Mouse (Mus musculus): ENCODE data around the gene Ip6k2. TPM values are rescaled to one million over a fixed set of nuclear protein-coding genes. Genes with fewer than 3 reads are reported as not detected.

The Ip6k2 gene
- not detected in 2 replicates for polyA plus RNA-seq (2012; ENCODE audit: insufficient read depth, insufficient read length, low replicate concordance, missing spikeins)

GRCm38 (mm10) chr9:108783548-108784463 is at the start of gene Ip6k2:
Gene Ip6k2, plus strand, starts transcription at chr9:108783796.
- TF ChIP-seq POLR2A (IDR thresholded peaks at IDR 0.05; ENCODE audit: insufficient read depth, low read depth, low read length) (peak; percentile 74), CTCF (IDR thresholded peaks at IDR 0.05; ENCODE audit: insufficient read depth, low read depth, low read length) (no peak; the same call in 1 of the 2 replicates)
- H3K4me3 ChIP-seq (ENCODE audit: insufficient read depth, low read depth, low read length): peak within 1 kb of the TSS; percentile 100
- peaks cover 14% of the 10 kb centered on the region for H3K4me1 ChIP-seq (ENCODE audit: control insufficient read depth, insufficient read depth, low read length)
- under 1% methylated on average over 56 of the region's 56 CpGs for WGBS
- H3K27ac ChIP-seq (ENCODE audit: insufficient read depth, low read depth, low read length): peak within 1 kb of the TSS; percentile 98

- no peak overlapping the region for H3K27ac ChIP-seq (ENCODE audit: insufficient read depth, low read depth, low read length)
- TF ChIP-seq CTCF (IDR thresholded peaks at IDR 0.05; ENCODE audit: insufficient read depth, low read depth, low read length): no peak
- no peak for TF ChIP-seq POLR2A (IDR thresholded peaks at IDR 0.05; ENCODE audit: insufficient read depth, low read depth, low read length)
- H3K4me1 ChIP-seq (ENCODE audit: control insufficient read depth, insufficient read depth, low read length): no peaks in the 10 kb centered on the region
- no peak overlapping the region for H3K4me3 ChIP-seq (ENCODE audit: insufficient read depth, low read depth, low read length)
These were observed 49.0 kb upstream of the Ip6k2 start for GRCm38 (mm10) chr9:108734626-108735025.

GRCm38 (mm10) chr9:108739239-108739638 is 44.4 kb upstream of the Ip6k2 start:
- no peaks in the 10 kb centered on the region for H3K4me1 ChIP-seq (ENCODE audit: control insufficient read depth, insufficient read depth, low read length)
- WGBS: 34% methylated on average over 3 of the region's 3 CpGs
- H3K4me3 ChIP-seq (ENCODE audit: insufficient read depth, low read depth, low read length): no peak overlapping the region
- H3K27ac ChIP-seq (ENCODE audit: insufficient read depth, low read depth, low read length): no peak overlapping the region
- TF ChIP-seq POLR2A (IDR thresholded peaks at IDR 0.05; ENCODE audit: insufficient read depth, low read depth, low read length): no peak

- TF ChIP-seq CTCF (IDR thresholded peaks at IDR 0.05; ENCODE audit: insufficient read depth, low read depth, low read length): no peak
- TF ChIP-seq POLR2A (IDR thresholded peaks at IDR 0.05; ENCODE audit: insufficient read depth, low read depth, low read length): no peak
- H3K4me1 ChIP-seq (ENCODE audit: control insufficient read depth, insufficient read depth, low read length): no peaks in the 10 kb centered on the region
- 89% methylated on average over 1 of the region's 1 CpGs for WGBS
- no peak overlapping the region for H3K27ac ChIP-seq (ENCODE audit: insufficient read depth, low read depth, low read length)
- no peak overlapping the region for H3K4me3 ChIP-seq (ENCODE audit: insufficient read depth, low read depth, low read length)
These were observed 43.5 kb upstream of the Ip6k2 start for GRCm38 (mm10) chr9:108740062-108740461.

- no peak overlapping the region for H3K27ac ChIP-seq (ENCODE audit: insufficient read depth, low read depth, low read length)
- 89% methylated on average over 9 of the region's 9 CpGs for WGBS
- TF ChIP-seq POLR2A (IDR thresholded peaks at IDR 0.05; ENCODE audit: insufficient read depth, low read depth, low read length): no peak
- TF ChIP-seq CTCF (IDR thresholded peaks at IDR 0.05; ENCODE audit: insufficient read depth, low read depth, low read length): no peak
- H3K4me3 ChIP-seq (ENCODE audit: insufficient read depth, low read depth, low read length): no peak overlapping the region
- H3K4me1 ChIP-seq (ENCODE audit: control insufficient read depth, insufficient read depth, low read length): no peaks in the 10 kb centered on the region
These were observed 41.5 kb upstream of the Ip6k2 start for GRCm38 (mm10) chr9:108742048-108742447.

- TF ChIP-seq POLR2A (IDR thresholded peaks at IDR 0.05; ENCODE audit: insufficient read depth, low read depth, low read length) (no peak), CTCF (IDR thresholded peaks at IDR 0.05; ENCODE audit: insufficient read depth, low read depth, low read length) (no peak)
- no peak overlapping the region for H3K27ac ChIP-seq (ENCODE audit: insufficient read depth, low read depth, low read length)
- H3K4me3 ChIP-seq (ENCODE audit: insufficient read depth, low read depth, low read length): no peak overlapping the region
- H3K4me1 ChIP-seq (ENCODE audit: control insufficient read depth, insufficient read depth, low read length): no peaks in the 10 kb centered on the region; the same call in 1 of the 2 replicates
- WGBS: 82% methylated on average over 14 of the region's 14 CpGs
These were observed 36.6 kb upstream of the Ip6k2 start for GRCm38 (mm10) chr9:108746876-108747499.

- no peak for TF ChIP-seq POLR2A (IDR thresholded peaks at IDR 0.05; ENCODE audit: insufficient read depth, low read depth, low read length)
- no peak for TF ChIP-seq CTCF (IDR thresholded peaks at IDR 0.05; ENCODE audit: insufficient read depth, low read depth, low read length)
- H3K27ac ChIP-seq (ENCODE audit: insufficient read depth, low read depth, low read length): no peak overlapping the region
- no peaks in the 10 kb centered on the region; the same call in 1 of the 2 replicates for H3K4me1 ChIP-seq (ENCODE audit: control insufficient read depth, insufficient read depth, low read length)
- H3K4me3 ChIP-seq (ENCODE audit: insufficient read depth, low read depth, low read length): no peak overlapping the region
- WGBS: 84% methylated on average over 3 of the region's 3 CpGs
These were observed 35.9 kb upstream of the Ip6k2 start for GRCm38 (mm10) chr9:108747694-108748093.

GRCm38 (mm10) chr9:108748600-108749183 is 34.9 kb upstream of the Ip6k2 start:
- no peak overlapping the region for H3K4me3 ChIP-seq (ENCODE audit: insufficient read depth, low read depth, low read length)
- H3K4me1 ChIP-seq (ENCODE audit: control insufficient read depth, insufficient read depth, low read length): peaks cover 2% of the 10 kb centered on the region
- H3K27ac ChIP-seq (ENCODE audit: insufficient read depth, low read depth, low read length): no peak overlapping the region
- TF ChIP-seq CTCF (IDR thresholded peaks at IDR 0.05; ENCODE audit: insufficient read depth, low read depth, low read length) (no peak), POLR2A (IDR thresholded peaks at IDR 0.05; ENCODE audit: insufficient read depth, low read depth, low read length) (no peak)
- 80% methylated on average over 11 of the region's 11 CpGs for WGBS

- no peak for TF ChIP-seq CTCF (IDR thresholded peaks at IDR 0.05; ENCODE audit: insufficient read depth, low read depth, low read length)
- TF ChIP-seq POLR2A (IDR thresholded peaks at IDR 0.05; ENCODE audit: insufficient read depth, low read depth, low read length): no peak
- 91% methylated on average over 11 of the region's 11 CpGs for WGBS
- Histone ChIP-seq H3K27ac (ENCODE audit: insufficient read depth, low read depth, low read length) (no peak overlapping the region), H3K4me3 (ENCODE audit: insufficient read depth, low read depth, low read length) (no peak overlapping the region), H3K4me1 (ENCODE audit: control insufficient read depth, insufficient read depth, low read length) (peaks cover 2% of the 10 kb centered on the region)
These were observed 33.0 kb upstream of the Ip6k2 start for GRCm38 (mm10) chr9:108750616-108751015.
